Mouse (Mus musculus) cerebellum, adult 2 months (tissue): ENCODE results near the gene Slit3.

Source experiments
- CTCF ChIP-seq: fragments of 200-500 bp; IDR thresholded peaks from 2 replicates; pipeline ENCODE4 v1.5.1; 2011; ENCODE audit warnings: low read depth, mild to moderate bottlenecking, control low read depth, low read length, moderate library complexity, borderline replicate concordance; ENCODE audit not compliant: insufficient read depth
- POLR2A ChIP-seq: fragments of 200-500 bp; IDR thresholded peaks from 2 replicates; pipeline ENCODE4 v1.6.1; 2011; ENCODE audit warnings: low read length, control low read depth, borderline replicate concordance; ENCODE audit not compliant: insufficient read depth

DNA sequence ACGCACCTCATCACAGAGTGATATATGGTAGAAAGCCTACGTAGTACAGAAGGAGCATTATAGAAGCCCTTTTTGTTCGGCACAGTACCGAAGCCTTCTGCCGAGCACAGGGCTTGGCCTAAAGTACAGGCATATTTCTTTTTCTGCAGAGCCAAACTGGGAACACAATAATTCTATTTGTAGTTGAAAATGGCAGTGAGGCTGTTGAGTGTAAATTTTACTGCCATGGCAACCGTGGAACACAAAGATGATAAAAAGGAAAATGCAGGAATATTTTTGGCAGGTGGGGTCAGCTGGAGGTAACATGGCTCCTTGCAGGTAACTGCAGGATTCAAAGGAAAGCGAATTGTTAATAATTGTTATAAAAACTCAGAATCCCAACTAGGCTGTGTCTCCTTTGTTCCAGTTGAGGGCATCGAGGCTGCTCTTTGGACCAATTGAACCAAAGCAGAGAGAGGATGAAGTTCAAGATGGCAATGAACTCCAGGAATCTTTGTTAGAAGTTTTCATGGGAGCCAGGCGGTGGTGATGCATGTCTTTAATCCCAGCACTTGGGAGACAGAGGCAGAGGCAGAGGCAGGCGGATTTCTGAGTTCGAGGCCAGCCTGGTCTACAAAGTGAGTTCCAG, 26.9 kb downstream of the Slit3 start:
- no peak for TF ChIP-seq POLR2A
- TF ChIP-seq CTCF: no peak
